Mouse (Mus musculus): ENCODE results near the gene Prkar2a.

Gene Prkar2a

GRCm38 (mm10) chr9:108795762-108796161 lies 106.6 kb downstream of the Prkar2a start:
- DNase-seq (ENCODE audit: inconsistent ontology term): peak; percentile 72

DNA sequence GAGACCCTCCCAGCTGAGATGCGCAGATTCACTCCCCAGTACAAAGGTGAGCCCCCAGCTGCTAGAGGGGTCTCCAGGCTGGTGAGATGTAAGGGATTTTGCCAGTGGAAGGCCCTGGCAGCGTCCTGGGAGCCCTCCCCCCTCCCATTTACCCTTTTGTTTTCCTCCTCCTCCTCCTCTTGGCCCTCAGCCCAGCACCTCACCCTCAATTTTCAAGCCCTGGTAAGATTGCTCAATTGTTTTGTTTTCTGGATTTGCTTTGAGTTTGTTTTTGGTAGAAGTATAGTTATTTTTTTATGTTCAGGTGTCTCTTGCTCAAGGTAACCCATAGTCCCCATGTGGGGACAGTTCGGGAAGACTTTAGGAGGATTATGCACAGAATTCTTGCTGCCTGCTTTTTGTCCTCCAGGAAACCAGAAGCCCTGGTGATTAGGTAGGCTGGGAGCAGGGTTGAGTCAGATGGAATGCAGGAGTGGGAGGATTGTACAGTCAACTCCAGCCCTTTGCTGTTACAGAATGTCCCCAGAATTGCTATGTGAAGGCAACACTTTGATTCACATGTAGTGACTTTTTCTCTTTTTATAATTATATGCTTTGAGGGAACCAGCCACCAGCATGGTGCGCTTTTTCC lies 107.4 kb downstream of the Prkar2a start:
- DNase-seq (ENCODE audit: inconsistent ontology term): peak; percentile 81

DNA sequence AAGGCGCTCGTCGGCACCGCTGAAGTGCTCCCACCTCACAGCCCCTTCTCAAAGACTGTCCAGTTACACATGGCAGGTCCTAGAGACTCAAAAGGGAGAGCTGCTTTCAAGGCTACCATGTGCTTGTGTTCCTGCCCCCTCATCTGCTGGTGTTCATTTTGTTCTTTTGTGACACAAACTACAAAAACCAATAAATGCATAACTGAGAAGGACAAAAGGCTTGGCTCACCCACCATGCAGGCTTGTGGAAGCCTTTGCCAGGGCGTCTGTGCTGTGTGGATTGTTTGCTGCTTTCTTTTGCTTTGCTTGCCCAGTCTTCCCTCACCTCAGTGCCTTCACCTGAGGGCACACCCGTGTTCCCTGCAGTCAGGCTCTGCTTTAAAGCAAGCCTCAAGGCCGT lies 108.4 kb downstream of the Prkar2a start:
- DNase-seq (ENCODE audit: inconsistent ontology term): peak; percentile 17

DNA sequence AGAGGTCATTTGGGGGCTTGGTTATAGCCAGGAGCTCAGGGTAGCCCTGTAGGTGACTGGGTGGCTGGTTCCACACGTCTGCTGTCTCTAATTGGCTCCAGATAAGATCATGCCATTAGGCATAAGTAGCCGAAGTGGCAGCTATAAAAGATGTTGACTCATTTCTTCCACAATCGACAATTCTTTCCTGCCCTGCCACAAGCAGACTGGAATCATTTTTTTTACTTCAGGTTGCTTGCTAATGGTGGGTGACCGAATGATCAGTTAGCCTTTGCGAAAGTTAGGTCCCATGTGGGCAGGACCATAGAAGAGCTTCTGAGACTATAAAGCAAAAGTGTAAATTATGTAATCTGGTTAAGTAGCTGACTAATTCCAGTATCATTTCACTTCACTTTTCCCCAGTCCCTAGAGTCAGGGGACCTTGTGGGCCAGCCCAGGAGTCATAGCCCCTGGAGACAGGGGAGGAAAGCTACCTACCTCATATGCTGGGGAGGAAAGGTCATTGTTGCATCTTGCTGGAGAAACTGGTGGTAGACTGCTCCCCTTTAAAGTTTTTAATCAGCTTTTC lies 109.5 kb downstream of the Prkar2a start:
- no peak for DNase-seq (ENCODE audit: inconsistent ontology term)

DNA sequence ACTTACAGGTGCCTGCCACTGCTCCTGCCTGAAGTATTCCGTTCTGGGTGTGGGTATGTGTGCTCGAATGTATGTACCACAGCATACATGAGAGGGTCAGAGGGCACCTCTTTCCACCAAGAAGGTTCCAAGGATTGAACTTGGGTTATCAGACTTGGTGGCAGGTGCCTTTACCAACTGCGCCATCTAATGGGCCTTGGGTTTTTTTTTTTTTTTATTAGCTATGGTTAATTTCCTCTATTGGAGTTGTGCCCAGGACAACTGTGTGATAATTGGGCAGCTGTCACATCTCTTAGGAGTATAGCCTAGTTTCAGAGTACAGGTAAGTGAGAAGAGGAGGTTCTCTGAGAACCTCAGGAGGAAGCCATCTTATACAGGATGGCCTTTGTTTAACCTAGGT lies 110.5 kb downstream of the Prkar2a start:
- DNase-seq (ENCODE audit: inconsistent ontology term): no peak
